Mouse (Mus musculus) lung, adult 2 months (tissue): ENCODE results near the gene Ndst2.

Source experiments
- CTCF ChIP-seq: fragments of 200-500 bp; IDR thresholded peaks from 2 replicates; pipeline ENCODE4 v1.5.1; 2011; ENCODE audit warnings: mild to moderate bottlenecking, low read length, control low read depth; ENCODE audit not compliant: insufficient read depth
- POLR2A ChIP-seq: fragments of 200-500 bp; IDR thresholded peaks from 2 replicates; pipeline ENCODE4 v1.6.1; 2011; ENCODE audit warnings: low read depth, mild to moderate bottlenecking, control low read depth, low read length, borderline replicate concordance; ENCODE audit errors: extremely low read depth

DNA sequence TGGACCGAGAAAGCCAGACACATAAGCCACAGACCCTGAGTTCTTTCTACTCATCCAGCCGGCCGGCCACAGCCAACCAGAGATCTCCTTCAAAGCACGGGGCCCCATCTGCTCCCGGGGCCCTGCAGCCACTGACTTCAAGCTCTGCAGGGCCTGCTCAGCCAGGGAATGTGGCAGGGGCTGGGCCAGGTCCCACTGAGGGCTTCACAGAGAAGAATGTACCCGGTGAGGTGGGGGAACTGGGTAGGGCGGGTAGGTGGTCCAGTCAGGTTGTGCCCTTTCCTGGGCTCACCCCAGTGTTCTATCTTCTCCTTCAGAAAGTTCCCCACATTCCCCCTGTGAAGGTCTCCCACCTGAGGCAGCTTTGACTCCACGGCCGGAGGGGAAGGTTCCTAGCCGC lies 15.9 kb downstream of the Ndst2 start:
- no peak for TF ChIP-seq POLR2A
- TF ChIP-seq CTCF, result no peak
